Mouse (Mus musculus): ENCODE measurements around the gene Phlpp2. TPM values are rescaled to one million over a fixed set of nuclear protein-coding genes. Genes with fewer than 3 reads are reported as not detected.

Gene Phlpp2
- polyA plus RNA-seq, 1 experiment = 0.51 TPM

GRCm38 (mm10) chr8:109992951-109993350 is 124.6 kb downstream of the Phlpp2 start:
- H3K36me3 ChIP-seq (ENCODE audit: control insufficient read depth) = no peaks in the 10 kb centered on the region
- H3K9me3 ChIP-seq (ENCODE audit: control insufficient read depth, low read length) = no peaks in the 10 kb centered on the region
- no peak overlapping the region for H3K4me3 ChIP-seq (replicated peaks)
- TF ChIP-seq GATA1 (IDR thresholded peaks at IDR 0.05; ENCODE audit: low read length) (no peak), TAL1 (IDR thresholded peaks at IDR 0.05; ENCODE audit: low read length) (no peak)
- H3K27me3 ChIP-seq (ENCODE audit: control insufficient read depth) = no peaks in the 10 kb centered on the region
- H3K4me1 ChIP-seq (ENCODE audit: control insufficient read depth) = no peaks in the 10 kb centered on the region

Other genes with a start within 250 kb of the Phlpp2 start
- gene Ist1, start 175.3 kb upstream of the Phlpp2 start, polyA plus RNA-seq (2012) = 0.78 and 0.93 TPM in 2 replicates
- 2.2 and 2.5 TPM in 2 replicates for gene Zfp821, start 163.0 kb upstream of the Phlpp2 start, polyA plus RNA-seq (2012)
- gene Atxn1l, start 130.8 kb upstream of the Phlpp2 start, polyA plus RNA-seq (2012) = 1.3 TPM in 2 replicates
- 0.16 and 0.26 TPM in 2 replicates for gene Ap1g1, start 90.0 kb upstream of the Phlpp2 start, polyA plus RNA-seq (2012)
- not detected in 2 replicates for gene Marveld3, start 93.7 kb downstream of the Phlpp2 start, polyA plus RNA-seq (2012)
- gene Tat, start 121.9 kb downstream of the Phlpp2 start, polyA plus RNA-seq (2012) = not detected in 2 replicates
- not detected in 2 replicates for gene Chst4, start 171.2 kb downstream of the Phlpp2 start, polyA plus RNA-seq (2012)
- gene Zfp612, start 211.2 kb downstream of the Phlpp2 start, polyA plus RNA-seq (2012) = not detected in 2 replicates
- gene Gm21964, start 232.7 kb downstream of the Phlpp2 start, polyA plus RNA-seq (2012) = not detected in 2 replicates
- gene Gm17720, start 234.2 kb downstream of the Phlpp2 start, polyA plus RNA-seq (2012) = not detected in 2 replicates